Mouse (Mus musculus): ENCODE measurements at regions not wholly inside any gene's neighbourhood (a gene's known extent, or its start where the extent isn't known, plus 50 kb on each side); places are given as distances from the start of the nearest gene placed in this dataset.
A peak's percentile ranks its signal among the peaks of the same experiment; 100 is the strongest.

GRCm38 (mm10) chr15:67386896-67387295 is 886.2 kb upstream of the Lrrc6 start:
- Histone ChIP-seq H3K4me2 (ENCODE audit: low read depth, low read length, poor library complexity, severe bottlenecking) (no peak overlapping the region), H3K4me1 (ENCODE audit: insufficient read depth, low read length) (no peaks in the 10 kb centered on the region), H3K27ac (ENCODE audit: low read depth, low read length) (no peak overlapping the region), H3K27me3 (ENCODE audit: insufficient read depth, low read length) (no peaks in the 10 kb centered on the region; the same call in 1 of the 2 replicates), H3K4me3 (ENCODE audit: low read depth, low read length) (no peak overlapping the region), H3K36me3 (ENCODE audit: insufficient read depth, low read length) (no peaks in the 10 kb centered on the region), H3K9me3 (ENCODE audit: low read length) (no peaks in the 10 kb centered on the region), H3K9ac (replicated peaks; ENCODE audit: low read length, poor library complexity, severe bottlenecking) (no peak overlapping the region)
- ATAC-seq (ENCODE audit: low FRiP score): no peak
- DNase-seq (ENCODE audit: low spot score): no peak
- no peak for TF ChIP-seq CTCF (IDR thresholded peaks at IDR 0.05)

- no peaks in the 10 kb centered on the region for H3K36me3 ChIP-seq (ENCODE audit: insufficient read depth, low read length)
- no peak overlapping the region for H3K9ac ChIP-seq (replicated peaks; ENCODE audit: low read length, poor library complexity, severe bottlenecking)
- no peak for DNase-seq (ENCODE audit: low spot score)
- no peak overlapping the region for H3K27ac ChIP-seq (ENCODE audit: low read depth, low read length)
- H3K4me3 ChIP-seq (ENCODE audit: low read depth, low read length): no peak overlapping the region
- no peaks in the 10 kb centered on the region for H3K4me1 ChIP-seq (ENCODE audit: insufficient read depth, low read length)
- H3K9me3 ChIP-seq (ENCODE audit: low read length): no peaks in the 10 kb centered on the region
- no peak for ATAC-seq (ENCODE audit: low FRiP score)
- no peaks in the 10 kb centered on the region for H3K27me3 ChIP-seq (ENCODE audit: insufficient read depth, low read length)
- WGBS: 90% methylated on average over 4 of the region's 4 CpGs
- no peak overlapping the region for H3K4me2 ChIP-seq (ENCODE audit: low read depth, low read length, poor library complexity, severe bottlenecking)
- TF ChIP-seq CTCF (IDR thresholded peaks at IDR 0.05): no peak
Measured at GRCm38 (mm10) chr15:67373599-67373998, 872.9 kb upstream of the Lrrc6 start.

GRCm38 (mm10) chr15:67373030-67373429 is 872.3 kb upstream of the Lrrc6 start:
- Histone ChIP-seq H3K4me1 (ENCODE audit: insufficient read depth, low read length) (no peaks in the 10 kb centered on the region), H3K9me3 (ENCODE audit: low read length) (no peaks in the 10 kb centered on the region), H3K4me2 (ENCODE audit: low read depth, low read length, poor library complexity, severe bottlenecking) (no peak overlapping the region), H3K36me3 (ENCODE audit: insufficient read depth, low read length) (no peaks in the 10 kb centered on the region), H3K4me3 (ENCODE audit: low read depth, low read length) (no peak overlapping the region), H3K27ac (ENCODE audit: low read depth, low read length) (no peak overlapping the region), H3K27me3 (ENCODE audit: insufficient read depth, low read length) (no peaks in the 10 kb centered on the region), H3K9ac (replicated peaks; ENCODE audit: low read length, poor library complexity, severe bottlenecking) (no peak overlapping the region)
- peak; percentile 66 for DNase-seq (ENCODE audit: low spot score)
- ATAC-seq (ENCODE audit: low FRiP score): no peak; the same call in 1 of the 2 replicates
- WGBS: 78% methylated on average over 8 of the region's 8 CpGs
- no peak for TF ChIP-seq CTCF (IDR thresholded peaks at IDR 0.05)

GRCm38 (mm10) chr15:67364099-67364756 is 863.5 kb upstream of the Lrrc6 start:
- H3K9me3 ChIP-seq (ENCODE audit: low read length): no peaks in the 10 kb centered on the region

GRCm38 (mm10) chr15:67361012-67361571 is 860.4 kb upstream of the Lrrc6 start:
- 50% methylated on average over 1 of the region's 1 CpGs for WGBS
- Histone ChIP-seq H3K4me3 (ENCODE audit: low read depth, low read length) (no peak overlapping the region), H3K9me3 (ENCODE audit: low read length) (no peaks in the 10 kb centered on the region), H3K4me1 (ENCODE audit: insufficient read depth, low read length) (no peaks in the 10 kb centered on the region), H3K4me2 (ENCODE audit: low read depth, low read length, poor library complexity, severe bottlenecking) (no peak overlapping the region), H3K27ac (ENCODE audit: low read depth, low read length) (no peak overlapping the region), H3K27me3 (ENCODE audit: insufficient read depth, low read length) (no peaks in the 10 kb centered on the region), H3K9ac (replicated peaks; ENCODE audit: low read length, poor library complexity, severe bottlenecking) (no peak overlapping the region), H3K36me3 (ENCODE audit: insufficient read depth, low read length) (no peaks in the 10 kb centered on the region)
- ATAC-seq (ENCODE audit: low FRiP score): no peak
- DNase-seq (ENCODE audit: low spot score): no peak
- no peak for TF ChIP-seq CTCF (IDR thresholded peaks at IDR 0.05)

More at GRCm38 (mm10) chr15:67364099-67364756, 863.5 kb upstream of the Lrrc6 start:
- DNase-seq (ENCODE audit: low spot score) (peak; percentile 68), ATAC-seq (ENCODE audit: low FRiP score) (no peak)
- Histone ChIP-seq H3K4me3 (ENCODE audit: low read depth, low read length) (no peak overlapping the region), H3K27me3 (ENCODE audit: insufficient read depth, low read length) (no peaks in the 10 kb centered on the region), H3K4me1 (ENCODE audit: insufficient read depth, low read length) (no peaks in the 10 kb centered on the region), H3K36me3 (ENCODE audit: insufficient read depth, low read length) (no peaks in the 10 kb centered on the region), H3K4me2 (ENCODE audit: low read depth, low read length, poor library complexity, severe bottlenecking) (no peak overlapping the region), H3K27ac (ENCODE audit: low read depth, low read length) (no peak overlapping the region), H3K9ac (replicated peaks; ENCODE audit: low read length, poor library complexity, severe bottlenecking) (no peak overlapping the region)
- WGBS: 63% methylated on average over 4 of the region's 4 CpGs
- TF ChIP-seq CTCF (IDR thresholded peaks at IDR 0.05): no peak

- ATAC-seq (ENCODE audit: low FRiP score) (no peak), DNase-seq (ENCODE audit: low spot score) (no peak)
- no peak for TF ChIP-seq CTCF (IDR thresholded peaks at IDR 0.05)
- Histone ChIP-seq H3K4me2 (ENCODE audit: low read depth, low read length, poor library complexity, severe bottlenecking) (no peak overlapping the region), H3K4me3 (ENCODE audit: low read depth, low read length) (no peak overlapping the region), H3K27ac (ENCODE audit: low read depth, low read length) (no peak overlapping the region), H3K9ac (replicated peaks; ENCODE audit: low read length, poor library complexity, severe bottlenecking) (no peak overlapping the region), H3K27me3 (ENCODE audit: insufficient read depth, low read length) (no peaks in the 10 kb centered on the region), H3K36me3 (ENCODE audit: insufficient read depth, low read length) (no peaks in the 10 kb centered on the region), H3K9me3 (ENCODE audit: low read length) (no peaks in the 10 kb centered on the region), H3K4me1 (ENCODE audit: insufficient read depth, low read length) (no peaks in the 10 kb centered on the region)
- 89% methylated on average over 3 of the region's 3 CpGs for WGBS
Measured at GRCm38 (mm10) chr15:67357867-67358266, 857.2 kb upstream of the Lrrc6 start.

All from midbrain, postnatal 0 days (tissue).